27 mouse cellular contexts compared by ENCODE assay signal in the genomic region with DNA sequence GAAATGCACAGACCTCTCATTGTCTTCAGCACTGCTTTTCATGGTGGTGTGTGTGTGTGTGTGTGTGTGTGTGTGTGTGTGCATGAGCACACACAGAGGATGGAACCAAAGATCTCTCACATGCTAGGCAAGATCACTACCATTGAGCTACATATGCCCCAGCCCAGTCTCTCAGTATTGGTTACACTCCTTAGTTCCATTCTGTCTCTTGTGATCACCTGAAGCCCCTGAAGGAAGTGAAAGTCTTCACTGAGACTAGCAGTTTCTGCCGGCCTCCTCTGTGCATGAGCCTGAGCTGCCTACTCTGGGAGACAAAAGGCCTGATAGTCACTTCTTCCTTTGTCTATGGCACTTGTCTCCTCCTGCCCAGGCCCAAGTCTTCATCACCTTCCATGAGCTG. TPM values are rescaled to one million over a fixed set of nuclear protein-coding genes. Genes with fewer than 3 reads are reported as not detected.
"Had no signal": no experiment of that assay in that cellular context is flagged by ENCODE, and none has a peak within 500 bp of the region (broad histone marks: within the 10 kb centered on the region; RNA-seq: fewer than 3 reads in every experiment).

No protein-coding gene starts in this region.

- H3K9ac ChIP-seq: heart, embryonic 12.5 days; hindbrain, embryonic 12.5 days; hindbrain, embryonic 14.5 days; intestine, embryonic 15.5 days; limb, embryonic 12.5 days had no signal

- H3K4me2 ChIP-seq: heart, embryonic 12.5 days; hindbrain, embryonic 12.5 days; hindbrain, embryonic 14.5 days; intestine, embryonic 15.5 days; limb, embryonic 12.5 days; liver, embryonic 11.5 days had no signal

- H3K27me3 ChIP-seq: intestine, embryonic 15.5 days had no signal

- H3K9me3 ChIP-seq: heart, embryonic 10.5 days; heart, embryonic 12.5 days; hindbrain, embryonic 10.5 days; hindbrain, embryonic 12.5 days; intestine, embryonic 15.5 days; limb, embryonic 10.5 days; limb, embryonic 12.5 days had no signal

- H3K27ac ChIP-seq: gastrocnemius, adult 2 months; heart, embryonic 10.5 days; hindbrain, embryonic 10.5 days; hindbrain, embryonic 12.5 days; hindbrain, embryonic 14.5 days; intestine, embryonic 15.5 days; layer of hippocampus, adult 2 months; left cerebral cortex, adult 2 months; limb, embryonic 10.5 days; limb, embryonic 12.5 days had no signal

- DNase-seq: gastrocnemius, adult 2 months; gastrocnemius, postnatal 25 days; heart, adult 18-20 months; heart, postnatal 10 days; heart, postnatal 4 days; kidney, adult 18-20 months; kidney, adult 8-10 months; kidney, postnatal 10 days; kidney, postnatal 25 days; kidney, postnatal 4 days; liver had no signal

- H3K36me3 ChIP-seq: heart, embryonic 10.5 days; heart, embryonic 12.5 days; hindbrain, embryonic 10.5 days; hindbrain, embryonic 12.5 days; intestine, embryonic 15.5 days; limb, embryonic 10.5 days; limb, embryonic 12.5 days had no signal

- ATAC-seq: hindbrain, embryonic 16.5 days; inflammation-experienced regulatory T-cells, adult 6 months; intestine, embryonic 15.5 days; intestine, postnatal 0 days had no signal

- H3K4me1 ChIP-seq: heart, embryonic 10.5 days; heart, embryonic 12.5 days; hindbrain, embryonic 12.5 days; intestine, embryonic 15.5 days; limb, embryonic 10.5 days; limb, embryonic 12.5 days had no signal

- H3K4me3 ChIP-seq: gastrocnemius, adult 2 months; heart, embryonic 10.5 days; heart, embryonic 12.5 days; hindbrain, embryonic 10.5 days; hindbrain, embryonic 12.5 days; intestine, embryonic 15.5 days; layer of hippocampus, adult 2 months; left cerebral cortex, adult 2 months; limb, embryonic 10.5 days; limb, embryonic 12.5 days had no signal

RNA-seq across cellular contexts. Expression of a gene that starts 19.3 kb away (rescaled TPM):
- total RNA-seq: layer of hippocampus, postnatal 25 days had no signal

RNA-seq across cellular contexts. Expression of a gene that starts 52.0 kb away (rescaled TPM):
- total RNA-seq: granulocyte monocyte progenitor cell, adult 5-6 weeks had no signal
